Mouse (Mus musculus): ENCODE data around the gene Zbtb43. TPM values are rescaled to one million over a fixed set of nuclear protein-coding genes. Genes with fewer than 3 reads are reported as not detected.
A peak's percentile ranks its signal among the peaks of the same experiment; 100 is the strongest.

Zbtb43 gene
- polyA plus RNA-seq, 1 experiment from 2014 or later = 15.3 TPM

DNA sequence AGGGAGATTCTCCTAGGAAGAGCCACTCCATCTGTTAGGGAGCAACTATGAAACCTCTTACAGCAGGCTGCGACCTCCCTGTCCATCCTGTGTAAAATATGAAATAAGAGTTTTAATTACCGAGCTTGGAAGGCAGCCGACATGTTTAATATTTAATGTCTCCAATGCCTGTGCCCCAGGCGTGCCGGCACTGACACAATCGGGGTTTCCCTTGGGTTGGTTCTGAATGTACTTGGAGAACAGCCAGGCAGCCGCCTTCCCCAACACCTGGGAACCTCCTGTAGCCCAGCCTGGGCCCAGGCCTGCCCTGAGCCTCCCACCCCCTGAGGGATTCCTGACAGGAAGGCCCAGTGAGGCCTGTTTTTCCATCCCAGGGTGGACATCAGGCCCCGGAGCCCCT, 19.0 kb upstream of the Zbtb43 start:
- Histone ChIP-seq H3K36me3 (ENCODE audit: control insufficient read depth, insufficient read depth, low read length) (no peaks in the 10 kb centered on the region), H3K4me3 (replicated peaks; ENCODE audit: low read length) (no peak overlapping the region), H3K9me3 (replicated peaks; ENCODE audit: control insufficient read depth, low read length) (no peaks in the 10 kb centered on the region), H3K9ac (ENCODE audit: low read length) (no peak overlapping the region), H3K27ac (ENCODE audit: low read length) (no peak overlapping the region), H3K4me1 (ENCODE audit: control insufficient read depth, insufficient read depth, low read length) (no peaks in the 10 kb centered on the region), H3K27me3 (ENCODE audit: control insufficient read depth, insufficient read depth, low read length) (no peaks in the 10 kb centered on the region), H3K4me2 (ENCODE audit: low read depth, low read length) (no peak overlapping the region)
- 72% methylated on average over 8 of the region's 8 CpGs for WGBS
- ATAC-seq (ENCODE audit: insufficient read depth, low FRiP score) = no peak

DNA sequence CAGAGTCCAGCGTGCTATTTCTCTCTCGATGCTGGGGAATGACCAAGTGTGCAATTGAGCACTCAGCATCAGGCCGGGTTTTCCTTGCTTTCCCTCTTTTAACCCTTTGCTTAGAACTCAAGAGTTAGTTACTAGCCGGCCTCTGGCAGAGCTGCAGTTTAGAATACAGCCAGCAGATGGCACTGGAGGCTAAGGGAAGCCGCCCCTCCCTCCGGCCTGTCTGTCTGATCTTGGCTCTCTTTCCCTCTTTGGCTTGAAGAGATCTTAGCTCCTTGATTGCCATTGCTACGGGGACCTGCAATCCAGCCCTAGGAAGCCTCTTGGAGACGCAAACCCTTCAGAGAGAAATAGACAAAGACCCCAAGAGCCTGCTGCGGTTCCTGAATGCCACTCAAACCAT, 18.5 kb upstream of the Zbtb43 start:
- Histone ChIP-seq H3K4me3 (replicated peaks; ENCODE audit: low read length) (no peak overlapping the region), H3K4me1 (ENCODE audit: control insufficient read depth, insufficient read depth, low read length) (no peaks in the 10 kb centered on the region), H3K36me3 (ENCODE audit: control insufficient read depth, insufficient read depth, low read length) (no peaks in the 10 kb centered on the region), H3K27me3 (ENCODE audit: control insufficient read depth, insufficient read depth, low read length) (no peaks in the 10 kb centered on the region), H3K27ac (ENCODE audit: low read length) (no peak overlapping the region), H3K4me2 (ENCODE audit: low read depth, low read length) (no peak overlapping the region), H3K9ac (ENCODE audit: low read length) (no peak overlapping the region), H3K9me3 (replicated peaks; ENCODE audit: control insufficient read depth, low read length) (no peaks in the 10 kb centered on the region)
- WGBS = 9% methylated on average over 9 of the region's 9 CpGs
- no peak for ATAC-seq (ENCODE audit: insufficient read depth, low FRiP score)

DNA sequence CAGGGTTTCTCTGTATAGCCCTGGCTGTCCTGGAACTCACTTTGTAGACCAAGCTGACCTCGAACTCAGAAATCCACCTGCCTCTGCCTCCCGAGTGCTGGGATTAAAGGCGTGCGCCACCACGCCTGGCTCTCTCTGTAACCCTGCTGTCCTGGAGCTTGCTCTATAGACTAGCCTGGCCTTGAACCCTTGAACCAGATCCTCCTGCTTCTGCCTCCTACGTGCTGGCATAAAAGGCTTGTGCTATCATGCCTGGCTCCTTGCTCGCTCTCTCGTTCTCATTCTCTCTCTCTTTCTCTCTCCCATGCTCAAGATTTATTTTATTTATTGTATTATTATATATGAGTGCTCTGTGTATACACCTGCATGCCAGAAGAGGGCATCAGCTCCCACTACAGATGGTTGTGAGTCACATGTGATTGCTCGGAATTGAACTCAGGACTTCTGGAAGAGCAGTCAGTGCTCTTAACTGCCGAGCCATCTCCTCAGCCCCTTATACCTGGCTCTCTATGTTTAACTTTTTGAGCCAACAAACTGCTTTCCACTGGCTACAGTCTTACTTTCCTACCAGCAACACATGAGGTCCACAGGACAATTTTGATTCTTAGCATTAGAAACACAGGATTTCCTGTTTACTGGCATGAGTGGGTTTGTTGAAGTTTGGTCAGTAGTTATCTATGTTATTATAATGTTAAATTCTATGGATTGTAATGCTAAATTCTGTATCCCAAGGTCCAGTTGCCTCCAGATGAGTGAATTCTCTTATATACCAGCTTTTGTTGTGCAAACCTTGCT, 9.8 kb upstream of the Zbtb43 start:
- no peaks in the 10 kb centered on the region for H3K27me3 ChIP-seq (ENCODE audit: control insufficient read depth, insufficient read depth, low read length)
- no peak overlapping the region for H3K4me3 ChIP-seq (replicated peaks; ENCODE audit: low read length)
- no peaks in the 10 kb centered on the region for H3K9me3 ChIP-seq (replicated peaks; ENCODE audit: control insufficient read depth, low read length)
- H3K4me1 ChIP-seq (ENCODE audit: control insufficient read depth, insufficient read depth, low read length) = no peaks in the 10 kb centered on the region
- H3K27ac ChIP-seq (ENCODE audit: low read length) = no peak overlapping the region
- H3K4me2 ChIP-seq (ENCODE audit: low read depth, low read length) = no peak overlapping the region
- H3K36me3 ChIP-seq (ENCODE audit: control insufficient read depth, insufficient read depth, low read length) = no peaks in the 10 kb centered on the region
- 88% methylated on average over 10 of the region's 10 CpGs for WGBS
- no peak for ATAC-seq (ENCODE audit: insufficient read depth, low FRiP score)
- no peak overlapping the region for H3K9ac ChIP-seq (ENCODE audit: low read length)

DNA sequence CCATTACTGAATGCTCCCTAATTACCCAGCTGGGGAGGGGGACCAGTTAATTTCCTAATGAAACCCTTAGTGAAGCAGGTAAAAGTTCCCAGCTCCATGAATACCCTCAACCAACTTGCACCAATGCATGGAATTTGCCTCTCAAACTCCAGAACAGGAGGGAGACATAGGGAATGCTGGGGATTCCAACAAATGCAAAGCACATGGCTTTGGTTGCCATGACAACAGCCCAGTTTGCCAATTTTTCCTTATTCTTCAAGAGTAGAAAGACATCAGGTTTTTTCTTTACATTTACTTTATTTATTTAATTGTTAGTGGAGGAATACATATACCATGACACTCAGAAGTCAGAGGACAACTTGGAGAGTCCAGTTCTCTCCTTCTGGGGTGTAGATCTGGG, 7.6 kb upstream of the Zbtb43 start:
- H3K36me3 ChIP-seq (ENCODE audit: control insufficient read depth, insufficient read depth, low read length) = no peaks in the 10 kb centered on the region
- no peaks in the 10 kb centered on the region for H3K4me1 ChIP-seq (ENCODE audit: control insufficient read depth, insufficient read depth, low read length)
- no peak overlapping the region for H3K27ac ChIP-seq (ENCODE audit: low read length)
- no peak overlapping the region for H3K4me3 ChIP-seq (replicated peaks; ENCODE audit: low read length)
- no peak overlapping the region for H3K4me2 ChIP-seq (ENCODE audit: low read depth, low read length)
- H3K9ac ChIP-seq (ENCODE audit: low read length) = no peak overlapping the region
- no peaks in the 10 kb centered on the region for H3K27me3 ChIP-seq (ENCODE audit: control insufficient read depth, insufficient read depth, low read length)
- ATAC-seq (ENCODE audit: insufficient read depth, low FRiP score) = no peak
- no peaks in the 10 kb centered on the region for H3K9me3 ChIP-seq (replicated peaks; ENCODE audit: control insufficient read depth, low read length)

DNA sequence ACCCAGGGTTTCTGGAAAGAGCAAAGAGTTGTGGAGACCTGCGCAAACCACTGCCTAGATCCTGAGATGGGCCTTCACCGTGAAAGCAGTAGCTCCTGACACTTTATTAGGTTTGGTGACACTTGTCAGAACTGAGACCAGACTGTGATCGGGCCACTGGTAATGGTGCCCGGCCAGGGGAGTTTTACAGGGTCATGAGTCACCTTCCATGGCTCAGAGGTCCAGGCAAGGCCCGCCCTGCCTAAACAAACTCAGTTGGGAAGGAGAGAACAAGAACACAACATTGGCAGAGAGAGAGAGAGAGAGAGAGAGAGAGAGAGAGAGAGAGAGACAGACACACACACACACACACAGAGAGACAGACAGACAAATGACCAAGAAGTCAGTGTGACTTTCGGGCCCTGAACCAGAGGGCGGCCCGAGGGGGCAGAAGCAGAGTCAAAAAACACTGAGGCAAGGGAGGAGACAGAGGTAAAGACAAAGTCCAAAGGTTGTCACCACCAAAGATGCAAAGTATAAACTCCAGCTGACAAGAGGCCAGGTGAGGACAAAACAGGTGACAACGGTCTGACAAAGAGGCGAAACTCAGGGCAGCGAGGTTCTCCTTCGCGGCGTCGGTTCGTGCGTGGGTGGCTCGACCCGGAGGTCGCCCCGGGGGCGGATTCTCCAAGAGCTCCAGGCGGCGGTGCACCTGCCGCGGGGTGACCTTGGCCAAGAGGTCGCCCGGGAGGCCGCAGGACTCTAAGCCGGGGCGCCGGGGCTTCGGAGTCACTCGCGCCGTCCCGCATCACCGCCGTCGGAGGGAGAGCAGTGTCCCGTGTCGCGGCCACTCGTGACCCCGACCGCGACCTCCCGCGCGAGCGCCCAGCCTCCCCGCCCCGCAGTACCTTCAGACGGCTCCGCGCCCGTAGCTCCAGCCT, 553 bp downstream of the Zbtb43 start:
- Histone ChIP-seq H3K4me1 (ENCODE audit: control insufficient read depth, insufficient read depth, low read length) (peaks cover 20% of the 10 kb centered on the region), H3K27ac (ENCODE audit: low read length) (peak overlapping the region; percentile 84), H3K9me3 (replicated peaks; ENCODE audit: control insufficient read depth, low read length) (no peaks in the 10 kb centered on the region), H3K4me2 (ENCODE audit: low read depth, low read length) (peak overlapping the region; percentile 81), H3K4me3 (replicated peaks; ENCODE audit: low read length) (peak overlapping the region; percentile 95), H3K9ac (ENCODE audit: low read length) (peak overlapping the region; percentile 93), H3K27me3 (ENCODE audit: control insufficient read depth, insufficient read depth, low read length) (no peaks in the 10 kb centered on the region), H3K36me3 (ENCODE audit: control insufficient read depth, insufficient read depth, low read length) (no peaks in the 10 kb centered on the region)
- ATAC-seq (ENCODE audit: insufficient read depth, low FRiP score) = peak; percentile 46
- 4% methylated on average over 57 of the region's 57 CpGs for WGBS

DNA sequence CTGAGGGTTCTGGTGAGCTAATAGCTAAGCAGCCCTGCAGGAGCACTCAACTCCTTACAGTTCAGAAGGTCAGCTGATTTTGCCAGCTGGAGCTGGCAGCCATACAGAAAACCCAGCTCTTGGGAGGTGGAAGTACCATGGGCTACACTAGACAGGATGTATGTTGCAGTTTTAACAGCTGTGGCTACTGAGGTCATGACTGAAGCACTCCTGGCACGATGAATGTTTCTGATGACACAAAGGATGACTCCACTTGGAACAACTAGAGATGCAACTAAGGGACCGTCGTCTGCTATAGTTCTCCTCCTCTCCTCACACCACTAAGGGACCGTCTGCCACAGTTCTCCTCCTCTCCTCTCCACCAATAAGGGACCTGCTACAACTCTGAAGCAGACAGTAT, 2.4 kb downstream of the Zbtb43 start:
- H3K9me3 ChIP-seq (replicated peaks; ENCODE audit: control insufficient read depth, low read length) = no peaks in the 10 kb centered on the region
- H3K4me2 ChIP-seq (ENCODE audit: low read depth, low read length) = no peak overlapping the region
- H3K9ac ChIP-seq (ENCODE audit: low read length) = no peak overlapping the region
- no peaks in the 10 kb centered on the region for H3K36me3 ChIP-seq (ENCODE audit: control insufficient read depth, insufficient read depth, low read length)
- ATAC-seq (ENCODE audit: insufficient read depth, low FRiP score) = no peak
- H3K4me1 ChIP-seq (ENCODE audit: control insufficient read depth, insufficient read depth, low read length) = peaks cover 20% of the 10 kb centered on the region
- WGBS = 54% methylated on average over 4 of the region's 4 CpGs
- no peak overlapping the region for H3K27ac ChIP-seq (ENCODE audit: low read length)
- H3K27me3 ChIP-seq (ENCODE audit: control insufficient read depth, insufficient read depth, low read length) = no peaks in the 10 kb centered on the region
- H3K4me3 ChIP-seq (replicated peaks; ENCODE audit: low read length) = no peak overlapping the region

DNA sequence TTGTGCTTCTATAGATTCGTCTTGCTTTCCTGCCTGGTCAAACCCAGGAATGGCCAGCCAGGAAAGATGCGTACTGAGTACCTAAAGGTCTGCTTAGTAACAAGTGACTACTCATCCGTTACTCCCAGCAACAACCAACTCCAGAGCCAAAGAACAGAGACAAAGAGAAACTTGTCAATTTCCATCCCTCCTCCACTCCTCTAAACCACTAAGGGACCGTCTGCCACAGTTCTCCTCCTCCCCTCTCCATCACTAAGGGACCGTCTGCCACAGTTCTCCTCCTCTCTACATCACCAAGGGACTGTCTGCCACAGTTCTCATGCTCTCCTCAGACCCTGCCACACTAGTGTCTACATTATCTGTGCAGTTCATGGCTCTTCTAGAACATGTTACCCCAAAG, 3.1 kb downstream of the Zbtb43 start:
- peaks cover 20% of the 10 kb centered on the region for H3K4me1 ChIP-seq (ENCODE audit: control insufficient read depth, insufficient read depth, low read length)
- H3K9me3 ChIP-seq (replicated peaks; ENCODE audit: control insufficient read depth, low read length) = no peaks in the 10 kb centered on the region
- no peaks in the 10 kb centered on the region for H3K27me3 ChIP-seq (ENCODE audit: control insufficient read depth, insufficient read depth, low read length)
- ATAC-seq (ENCODE audit: insufficient read depth, low FRiP score) = no peak
- H3K36me3 ChIP-seq (ENCODE audit: control insufficient read depth, insufficient read depth, low read length) = no peaks in the 10 kb centered on the region
- no peak overlapping the region for H3K4me2 ChIP-seq (ENCODE audit: low read depth, low read length)
- H3K9ac ChIP-seq (ENCODE audit: low read length) = no peak overlapping the region
- H3K4me3 ChIP-seq (replicated peaks; ENCODE audit: low read length) = no peak overlapping the region
- no peak overlapping the region for H3K27ac ChIP-seq (ENCODE audit: low read length)
- 77% methylated on average over 5 of the region's 5 CpGs for WGBS

DNA sequence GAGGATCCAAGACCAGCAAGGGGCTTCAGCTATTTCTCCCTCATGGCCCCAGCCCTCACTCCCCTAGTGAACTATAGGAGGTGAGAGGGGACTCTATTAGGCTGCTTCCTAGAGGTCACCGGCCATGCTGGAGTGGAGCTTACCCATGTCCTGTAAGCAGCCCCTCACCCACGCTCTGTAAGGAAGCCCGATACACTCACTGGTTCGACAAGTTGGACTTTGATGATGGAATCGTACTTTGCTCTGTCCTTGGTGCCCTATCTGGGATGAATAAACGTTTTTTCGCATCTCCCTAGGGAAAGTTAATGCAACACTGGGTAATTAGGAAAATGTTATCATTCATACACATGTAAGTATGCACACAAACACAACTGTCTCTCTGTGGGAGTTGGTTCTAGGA, 6.3 kb downstream of the Zbtb43 start:
- no peak overlapping the region for H3K4me3 ChIP-seq (replicated peaks; ENCODE audit: low read length)
- no peaks in the 10 kb centered on the region for H3K36me3 ChIP-seq (ENCODE audit: control insufficient read depth, insufficient read depth, low read length)
- peaks cover 13% of the 10 kb centered on the region for H3K4me1 ChIP-seq (ENCODE audit: control insufficient read depth, insufficient read depth, low read length)
- H3K9me3 ChIP-seq (replicated peaks; ENCODE audit: control insufficient read depth, low read length) = no peaks in the 10 kb centered on the region
- no peak overlapping the region for H3K4me2 ChIP-seq (ENCODE audit: low read depth, low read length)
- no peak overlapping the region for H3K9ac ChIP-seq (ENCODE audit: low read length)
- no peak for ATAC-seq (ENCODE audit: insufficient read depth, low FRiP score)
- H3K27me3 ChIP-seq (ENCODE audit: control insufficient read depth, insufficient read depth, low read length) = no peaks in the 10 kb centered on the region
- 86% methylated on average over 7 of the region's 7 CpGs for whole genome bisulfite sequencing
- H3K27ac ChIP-seq (ENCODE audit: low read length) = no peak overlapping the region

DNA sequence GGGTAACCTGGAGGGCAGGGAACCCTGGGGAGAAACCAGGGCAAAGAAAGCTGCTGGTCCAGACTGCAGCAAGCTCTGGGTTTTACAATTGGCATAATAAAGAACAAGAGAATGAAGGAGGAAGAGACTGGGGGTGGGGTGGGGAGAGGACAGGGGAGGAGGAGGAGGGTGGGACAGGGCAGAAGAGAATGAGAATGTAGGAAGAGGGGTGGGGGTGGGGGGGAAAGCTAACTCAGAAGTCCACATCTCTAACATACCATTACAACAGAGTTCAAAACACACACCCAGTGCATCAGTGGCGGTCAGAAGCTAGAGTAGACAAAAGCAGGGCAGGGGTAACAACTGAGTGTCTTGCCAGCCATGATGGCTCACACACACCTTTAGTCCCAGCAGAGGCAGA, 7.3 kb downstream of the Zbtb43 start:
- Histone ChIP-seq H3K27ac (ENCODE audit: low read length) (no peak overlapping the region), H3K36me3 (ENCODE audit: control insufficient read depth, insufficient read depth, low read length) (no peaks in the 10 kb centered on the region), H3K4me3 (replicated peaks; ENCODE audit: low read length) (no peak overlapping the region), H3K4me1 (ENCODE audit: control insufficient read depth, insufficient read depth, low read length) (peaks cover 6% of the 10 kb centered on the region; the same call in 1 of the 2 replicates), H3K4me2 (ENCODE audit: low read depth, low read length) (no peak overlapping the region), H3K9me3 (replicated peaks; ENCODE audit: control insufficient read depth, low read length) (no peaks in the 10 kb centered on the region), H3K27me3 (ENCODE audit: control insufficient read depth, insufficient read depth, low read length) (no peaks in the 10 kb centered on the region), H3K9ac (ENCODE audit: low read length) (no peak overlapping the region)
- ATAC-seq (ENCODE audit: insufficient read depth, low FRiP score) = no peak
- WGBS = 90% methylated on average over 1 of the region's 1 CpGs

Measured in stomach, embryonic 16.5 days (tissue).